Mouse (Mus musculus): ENCODE measurements around the gene Triap1. TPM values are rescaled to one million over a fixed set of nuclear protein-coding genes. Genes with fewer than 3 reads are reported as not detected.

The Triap1 gene
- total RNA-seq, 2 experiments from 2014 or later = 23.4 to 26.8 TPM

Other genes starting within 250 kb of the Triap1 start
- not detected for gene Gm10401, start 242.9 kb upstream of the Triap1 start, total RNA-seq (2021)
- gene Acads, start 221.9 kb upstream of the Triap1 start, total RNA-seq (2021) = 100 to 1,000 TPM; 153 to 165 TPM
- 10 to 100 TPM; 21.7 to 25.9 TPM for gene Unc119b, start 206.2 kb upstream of the Triap1 start, total RNA-seq (2021)
- 100 to 1,000 TPM; 104 to 111 TPM for gene Mlec, start 183.0 kb upstream of the Triap1 start, total RNA-seq (2021)
- 1 to 10 TPM; 5.5 to 6.6 TPM for gene Cabp1, start 146.8 kb upstream of the Triap1 start, total RNA-seq (2021)
- 10 to 100 TPM; 21.1 to 26.1 TPM for gene Pop5, start 105.4 kb upstream of the Triap1 start, total RNA-seq (2021)
- gene Rnf10, start 68.3 kb upstream of the Triap1 start, total RNA-seq (2021) = 100 to 1,000 TPM; 277 to 284 TPM
- 100 to 1,000 TPM; 113 to 117 TPM for gene Coq5, start 61.6 kb upstream of the Triap1 start, total RNA-seq (2021)
- gene Dynll1, start 40.2 kb upstream of the Triap1 start, total RNA-seq (2021) = 100 to 1,000 TPM; 318 to 355 TPM
- gene Srsf9, start 14.0 kb upstream of the Triap1 start, total RNA-seq (2021) = 10 to 100 TPM; 39.1 to 42.4 TPM
- 10 to 100 TPM; 17.3 to 19.3 TPM for gene Gatc, start within 50 bp of the Triap1 start, total RNA-seq (2021)
- 100 to 1,000 TPM; 619 to 662 TPM for gene Cox6a1, start 7.8 kb downstream of the Triap1 start, total RNA-seq (2021)
- 1 to 10 TPM; 6.2 to 7.7 TPM for gene Msi1, start 88.4 kb downstream of the Triap1 start, total RNA-seq (2021)
- gene Pla2g1b, start 125.0 kb downstream of the Triap1 start, total RNA-seq (2021) = not detected
- gene Sirt4, start 143.5 kb downstream of the Triap1 start, total RNA-seq (2021) = 10 to 100 TPM; 10.5 to 12.7 TPM
- 10 to 100 TPM; 62.9 to 66.0 TPM for gene Pxn, start 165.5 kb downstream of the Triap1 start, total RNA-seq (2021)
- 100 to 1,000 TPM; 852 to 919 TPM for gene Rplp0, start 218.2 kb downstream of the Triap1 start, total RNA-seq (2021)
- gene Gcn1l1, start 224.0 kb downstream of the Triap1 start, total RNA-seq (2021) = 10 to 100 TPM; 52.7 to 56.7 TPM